Mouse (Mus musculus): ENCODE results near the gene Osbpl6.

Gene Osbpl6

GRCm38 (mm10) chr2:76426816-76427215 lies 20.5 kb downstream of the Osbpl6 start:
- DNase-seq: no peak

- no peak for DNase-seq
Measured at GRCm38 (mm10) chr2:76429318-76429717, 23.0 kb downstream of the Osbpl6 start.

- no peak for DNase-seq
Measured at GRCm38 (mm10) chr2:76429855-76430254, 23.5 kb downstream of the Osbpl6 start.

GRCm38 (mm10) chr2:76430539-76430938 lies 24.2 kb downstream of the Osbpl6 start:
- DNase-seq: no peak

GRCm38 (mm10) chr2:76434224-76434623 lies 27.9 kb downstream of the Osbpl6 start:
- DNase-seq: no peak

GRCm38 (mm10) chr2:76435667-76436239 lies 29.4 kb downstream of the Osbpl6 start:
- DNase-seq: no peak

- DNase-seq: no peak
Measured at GRCm38 (mm10) chr2:76437372-76437771, 31.1 kb downstream of the Osbpl6 start.

- no peak for DNase-seq
Measured at GRCm38 (mm10) chr2:76439540-76439939, 33.2 kb downstream of the Osbpl6 start.

GRCm38 (mm10) chr2:76442086-76442485 lies 35.8 kb downstream of the Osbpl6 start:
- no peak for DNase-seq

GRCm38 (mm10) chr2:76449836-76450355 lies 43.6 kb downstream of the Osbpl6 start:
- no peak for DNase-seq

GRCm38 (mm10) chr2:76466723-76467122 lies 60.4 kb downstream of the Osbpl6 start:
- DNase-seq: peak; percentile 42

- no peak for DNase-seq
Measured at GRCm38 (mm10) chr2:76468204-76468603, 61.9 kb downstream of the Osbpl6 start.

GRCm38 (mm10) chr2:76469091-76469750 lies 62.9 kb downstream of the Osbpl6 start:
- no peak for DNase-seq

- DNase-seq: no peak
Measured at GRCm38 (mm10) chr2:76469751-76470099, 63.4 kb downstream of the Osbpl6 start.

GRCm38 (mm10) chr2:76470391-76470790 lies 64.1 kb downstream of the Osbpl6 start:
- DNase-seq: no peak

GRCm38 (mm10) chr2:76475788-76476187 lies 69.5 kb downstream of the Osbpl6 start:
- DNase-seq: no peak

GRCm38 (mm10) chr2:76488764-76489163 lies 82.5 kb downstream of the Osbpl6 start:
- DNase-seq: no peak

- DNase-seq: no peak
Measured at GRCm38 (mm10) chr2:76490198-76490597, 83.9 kb downstream of the Osbpl6 start.

- DNase-seq: no peak
Measured at GRCm38 (mm10) chr2:76491371-76491770, 85.1 kb downstream of the Osbpl6 start.

- no peak for DNase-seq
Measured at GRCm38 (mm10) chr2:76492224-76492623, 85.9 kb downstream of the Osbpl6 start.

GRCm38 (mm10) chr2:76496006-76496748 lies 89.9 kb downstream of the Osbpl6 start:
- no peak for DNase-seq

- DNase-seq: no peak
Measured at GRCm38 (mm10) chr2:76496749-76497140, 90.4 kb downstream of the Osbpl6 start.

GRCm38 (mm10) chr2:76498891-76499290 lies 92.6 kb downstream of the Osbpl6 start:
- no peak for DNase-seq
